Mouse (Mus musculus): ENCODE results near the gene Fiz1. TPM values are rescaled to one million over a fixed set of nuclear protein-coding genes. Genes with fewer than 3 reads are reported as not detected.

The Fiz1 gene
- polyA plus RNA-seq, 1 experiment from 2014 or later: 41.9 TPM

- Histone ChIP-seq H3K36me3 (no peaks in the 10 kb centered on the region), H3K9me3 (no peaks in the 10 kb centered on the region), H3K4me2 (peak overlapping the region; percentile 83), H3K4me1 (replicated peaks) (peaks cover 61% of the 10 kb centered on the region), H3K27me3 (peaks cover 67% of the 10 kb centered on the region), H3K4me3 (peak overlapping the region; percentile 79), H3K9ac (peak overlapping the region; percentile 85), H3K27ac (no peak overlapping the region)
- no peak for ATAC-seq (ENCODE audit: low FRiP score)
- WGBS: 9% methylated on average over 32 of the region's 32 CpGs
These were observed 39.1 kb upstream of the Fiz1 start for GRCm38 (mm10) chr7:5053456-5054179.

- Histone ChIP-seq H3K27me3 (peaks cover 60% of the 10 kb centered on the region), H3K27ac (no peak overlapping the region)
These were observed 38.4 kb upstream of the Fiz1 start for GRCm38 (mm10) chr7:5052931-5053343.

GRCm38 (mm10) chr7:5052438-5052837 is 37.9 kb upstream of the Fiz1 start:
- H3K27ac ChIP-seq: 0 out of 2 replicates have a peak overlapping the region, but pooled peaks have one; percentile 92
- peak overlapping the region; percentile 85 for H3K9ac ChIP-seq
- H3K4me2 ChIP-seq: peak overlapping the region; percentile 83
- no peaks in the 10 kb centered on the region for H3K9me3 ChIP-seq
- peaks cover 55% of the 10 kb centered on the region for H3K4me1 ChIP-seq (replicated peaks)
- peaks cover 55% of the 10 kb centered on the region for H3K27me3 ChIP-seq
- 3% methylated on average over 12 of the region's 12 CpGs for WGBS
- H3K4me3 ChIP-seq: peak overlapping the region; percentile 79
- ATAC-seq (ENCODE audit: low FRiP score): no peak
- no peaks in the 10 kb centered on the region for H3K36me3 ChIP-seq

More at GRCm38 (mm10) chr7:5052931-5053343, 38.4 kb upstream of the Fiz1 start:
- peak overlapping the region; percentile 83 for H3K4me2 ChIP-seq
- peaks cover 60% of the 10 kb centered on the region for H3K4me1 ChIP-seq (replicated peaks)
- H3K9ac ChIP-seq: peak overlapping the region; percentile 85
- no peaks in the 10 kb centered on the region for H3K9me3 ChIP-seq
- peak overlapping the region; percentile 79 for H3K4me3 ChIP-seq
- no peaks in the 10 kb centered on the region for H3K36me3 ChIP-seq
- 3% methylated on average over 45 of the region's 45 CpGs for WGBS
- ATAC-seq (ENCODE audit: low FRiP score): no peak

- Histone ChIP-seq H3K9me3 (no peaks in the 10 kb centered on the region), H3K27ac (peak within 1 kb of the TSS; percentile 92), H3K4me3 (peak within 1 kb of the TSS; percentile 79), H3K9ac (peak within 1 kb of the TSS; percentile 85), H3K4me1 (replicated peaks) (peaks cover 46% of the 10 kb centered on the region), H3K36me3 (no peaks in the 10 kb centered on the region), H3K4me2 (peak within 1 kb of the TSS; percentile 83), H3K27me3 (peaks cover 45% of the 10 kb centered on the region)
- 2% methylated on average over 65 of the region's 65 CpGs for WGBS
- peak; percentile 78 for ATAC-seq (ENCODE audit: low FRiP score)
These were observed 37.0 kb upstream of the Fiz1 start, which contains the start of gene Zfp580 for GRCm38 (mm10) chr7:5051193-5052192. TSS of gene Zfp580 (plus strand) at chr7:5051538.

DNA sequence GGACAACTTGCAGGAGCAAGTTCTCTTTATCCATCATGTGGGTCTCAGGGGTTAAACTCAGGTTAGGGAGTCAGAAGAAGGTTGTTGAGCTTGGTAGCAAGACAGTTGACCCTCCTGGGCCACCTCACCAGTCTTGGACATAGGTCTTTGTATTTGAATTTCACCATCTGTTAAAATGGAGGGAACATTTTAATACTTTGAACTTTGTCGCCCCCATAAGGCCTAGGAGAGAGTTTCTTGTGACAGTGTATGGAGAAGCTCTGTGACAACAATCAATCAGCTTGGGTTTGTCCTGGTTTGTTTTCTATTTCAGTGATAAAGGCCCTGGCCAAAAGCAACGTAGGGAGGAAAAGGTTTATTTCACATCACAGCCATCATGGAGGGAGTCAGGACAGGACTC is 32.8 kb upstream of the Fiz1 start:
- Histone ChIP-seq H3K27me3 (peaks cover 3% of the 10 kb centered on the region; the same call in 1 of the 2 replicates), H3K4me3 (no peak overlapping the region), H3K9ac (no peak overlapping the region), H3K36me3 (no peaks in the 10 kb centered on the region), H3K4me2 (no peak overlapping the region), H3K27ac (no peak overlapping the region), H3K9me3 (no peaks in the 10 kb centered on the region), H3K4me1 (replicated peaks) (peaks cover 12% of the 10 kb centered on the region)
- WGBS: 30% methylated on average over 2 of the region's 2 CpGs
- no peak for ATAC-seq (ENCODE audit: low FRiP score)

- 76% methylated on average over 2 of the region's 2 CpGs for WGBS
These were observed 31.6 kb upstream of the Fiz1 start for GRCm38 (mm10) chr7:5046112-5046511.

GRCm38 (mm10) chr7:5044981-5045380 is 30.5 kb upstream of the Fiz1 start:
- no peak overlapping the region for H3K9ac ChIP-seq
- no peaks in the 10 kb centered on the region for H3K9me3 ChIP-seq
- no peak overlapping the region for H3K27ac ChIP-seq
- H3K4me2 ChIP-seq: no peak overlapping the region
- H3K36me3 ChIP-seq: no peaks in the 10 kb centered on the region
- 91% methylated on average over 2 of the region's 2 CpGs for WGBS
- H3K4me1 ChIP-seq (replicated peaks): peaks cover under 1% of the 10 kb centered on the region; the same call in 1 of the 2 replicates
- no peak overlapping the region for H3K4me3 ChIP-seq
- no peak for ATAC-seq (ENCODE audit: low FRiP score)
- H3K27me3 ChIP-seq: 0 out of 2 replicates have a peak, but pooled peaks cover 3% of the 10 kb centered on the region

More at GRCm38 (mm10) chr7:5046112-5046511, 31.6 kb upstream of the Fiz1 start:
- Histone ChIP-seq H3K27ac (no peak overlapping the region), H3K27me3 (0 out of 2 replicates have a peak, but pooled peaks cover 3% of the 10 kb centered on the region), H3K9ac (no peak overlapping the region; the same call in 1 of the 2 replicates), H3K4me3 (no peak overlapping the region), H3K9me3 (no peaks in the 10 kb centered on the region), H3K4me1 (replicated peaks) (peaks cover 9% of the 10 kb centered on the region), H3K36me3 (no peaks in the 10 kb centered on the region), H3K4me2 (no peak overlapping the region)
- no peak for ATAC-seq (ENCODE audit: low FRiP score)

- H3K4me3 ChIP-seq: peak overlapping the region; percentile 61
- 40% methylated on average over 5 of the region's 5 CpGs for WGBS
- H3K4me1 ChIP-seq (replicated peaks): peaks cover 22% of the 10 kb centered on the region
- peak overlapping the region; percentile 60 for H3K4me2 ChIP-seq
- no peaks in the 10 kb centered on the region for H3K9me3 ChIP-seq
- peak overlapping the region; percentile 77; the same call in 1 of the 2 replicates for H3K9ac ChIP-seq
- H3K36me3 ChIP-seq: peaks cover 27% of the 10 kb centered on the region
- ATAC-seq (ENCODE audit: low FRiP score): no peak
- H3K27ac ChIP-seq: peak overlapping the region; percentile 98
- no peaks in the 10 kb centered on the region for H3K27me3 ChIP-seq
These were observed 24.4 kb upstream of the Fiz1 start for GRCm38 (mm10) chr7:5038940-5039339.

GRCm38 (mm10) chr7:5038109-5038732 is 23.7 kb upstream of the Fiz1 start, which contains the start of gene Zfp784:
TSS of gene Zfp784 (minus strand) at chr7:5038446.
- Histone ChIP-seq H3K4me1 (replicated peaks) (peaks cover 22% of the 10 kb centered on the region), H3K9ac (peak within 1 kb of the TSS; percentile 77), H3K36me3 (peaks cover 34% of the 10 kb centered on the region), H3K9me3 (no peaks in the 10 kb centered on the region), H3K4me2 (peak within 1 kb of the TSS; percentile 60), H3K27me3 (no peaks in the 10 kb centered on the region), H3K4me3 (peak within 1 kb of the TSS; percentile 61), H3K27ac (peak within 1 kb of the TSS; percentile 98)
- under 1% methylated on average over 48 of the region's 48 CpGs for WGBS
- ATAC-seq (ENCODE audit: low FRiP score): peak; percentile 96

GRCm38 (mm10) chr7:5037467-5037866 is 23.0 kb upstream of the Fiz1 start:
- H3K9ac ChIP-seq: peak overlapping the region; percentile 77
- peak overlapping the region; percentile 60 for H3K4me2 ChIP-seq
- H3K27ac ChIP-seq: peak overlapping the region; percentile 98
- peaks cover 22% of the 10 kb centered on the region for H3K4me1 ChIP-seq (replicated peaks)
- H3K4me3 ChIP-seq: peak overlapping the region; percentile 61
- H3K36me3 ChIP-seq: peaks cover 42% of the 10 kb centered on the region
- 85% methylated on average over 8 of the region's 8 CpGs for WGBS
- H3K27me3 ChIP-seq: no peaks in the 10 kb centered on the region
- no peaks in the 10 kb centered on the region for H3K9me3 ChIP-seq
- no peak for ATAC-seq (ENCODE audit: low FRiP score)

DNA sequence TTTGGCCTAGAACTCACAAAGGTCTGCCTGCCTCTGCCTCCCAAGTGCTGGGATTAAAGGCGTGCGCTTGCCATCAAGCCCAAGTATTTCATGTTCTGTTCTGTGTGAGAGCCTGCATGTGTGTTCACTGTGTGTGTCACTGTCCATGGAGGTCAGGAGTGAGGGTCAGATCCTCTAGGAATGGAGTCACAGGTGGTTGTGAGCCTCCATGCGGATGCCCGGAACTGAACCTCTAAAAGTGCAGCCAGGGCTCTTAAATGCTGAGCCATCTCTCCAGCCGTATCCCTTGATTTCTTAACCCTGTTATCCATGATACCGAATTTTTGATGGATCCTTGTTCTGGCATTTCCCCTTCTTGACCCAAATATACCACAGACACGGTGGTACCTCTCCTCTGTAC is 22.5 kb upstream of the Fiz1 start:
- H3K4me1 ChIP-seq (replicated peaks): peaks cover 22% of the 10 kb centered on the region
- H3K4me3 ChIP-seq: no peak overlapping the region; the same call in 1 of the 2 replicates
- H3K9me3 ChIP-seq: no peaks in the 10 kb centered on the region
- 95% methylated on average over 7 of the region's 7 CpGs for WGBS
- peaks cover 46% of the 10 kb centered on the region for H3K36me3 ChIP-seq
- ATAC-seq (ENCODE audit: low FRiP score): no peak
- peak overlapping the region; percentile 60; the same call in 1 of the 2 replicates for H3K4me2 ChIP-seq
- H3K27ac ChIP-seq: peak overlapping the region; percentile 98; the same call in 1 of the 2 replicates
- no peaks in the 10 kb centered on the region for H3K27me3 ChIP-seq
- H3K9ac ChIP-seq: no peak overlapping the region
